Mouse (Mus musculus): Measurements from ENCODE around the gene Cacnb4. TPM values are rescaled to one million over a fixed set of nuclear protein-coding genes. Genes with fewer than 3 reads are reported as not detected.

The Cacnb4 gene
- polyA plus RNA-seq, 1 experiment, result 0.07 TPM

GRCm38 (mm10) chr2:52448916-52449315, 227.7 kb downstream of the Cacnb4 start:
- no peak overlapping the region for H3K4me3 ChIP-seq (ENCODE audit: insufficient read depth, low read length)
- TF ChIP-seq CTCF (IDR thresholded peaks at IDR 0.05; ENCODE audit: low read depth, low read length) (no peak), POLR2A (IDR thresholded peaks at IDR 0.05; ENCODE audit: borderline replicate concordance, low read depth, low read length) (no peak)
- no peaks in the 10 kb centered on the region for H3K4me1 ChIP-seq (ENCODE audit: control insufficient read depth, insufficient read depth, low read length)
- no peak overlapping the region for H3K27ac ChIP-seq (ENCODE audit: insufficient read depth, low read depth, low read length)

- no peak overlapping the region for H3K27ac ChIP-seq (ENCODE audit: insufficient read depth, low read depth, low read length)
Measured at GRCm38 (mm10) chr2:52446648-52447047, 230.0 kb downstream of the Cacnb4 start.

GRCm38 (mm10) chr2:52442125-52442524, 234.5 kb downstream of the Cacnb4 start:
- H3K4me3 ChIP-seq (ENCODE audit: insufficient read depth, low read length), result no peak overlapping the region
- TF ChIP-seq POLR2A (IDR thresholded peaks at IDR 0.05; ENCODE audit: borderline replicate concordance, low read depth, low read length) (no peak), CTCF (IDR thresholded peaks at IDR 0.05; ENCODE audit: low read depth, low read length) (no peak)
- no peaks in the 10 kb centered on the region for H3K4me1 ChIP-seq (ENCODE audit: control insufficient read depth, insufficient read depth, low read length)
- no peak overlapping the region for H3K27ac ChIP-seq (ENCODE audit: insufficient read depth, low read depth, low read length)

More at GRCm38 (mm10) chr2:52446648-52447047, 230.0 kb downstream of the Cacnb4 start:
- H3K4me1 ChIP-seq (ENCODE audit: control insufficient read depth, insufficient read depth, low read length), result no peaks in the 10 kb centered on the region
- TF ChIP-seq CTCF (IDR thresholded peaks at IDR 0.05; ENCODE audit: low read depth, low read length), result no peak
- TF ChIP-seq POLR2A (IDR thresholded peaks at IDR 0.05; ENCODE audit: borderline replicate concordance, low read depth, low read length), result no peak
- no peak overlapping the region for H3K4me3 ChIP-seq (ENCODE audit: insufficient read depth, low read length)

GRCm38 (mm10) chr2:52440420-52441015, 236.1 kb downstream of the Cacnb4 start:
- no peak overlapping the region for H3K27ac ChIP-seq (ENCODE audit: insufficient read depth, low read depth, low read length)
- no peak for TF ChIP-seq POLR2A (IDR thresholded peaks at IDR 0.05; ENCODE audit: borderline replicate concordance, low read depth, low read length)
- no peak for TF ChIP-seq CTCF (IDR thresholded peaks at IDR 0.05; ENCODE audit: low read depth, low read length)
- no peaks in the 10 kb centered on the region for H3K4me1 ChIP-seq (ENCODE audit: control insufficient read depth, insufficient read depth, low read length)
- H3K4me3 ChIP-seq (ENCODE audit: insufficient read depth, low read length), result no peak overlapping the region

DNA sequence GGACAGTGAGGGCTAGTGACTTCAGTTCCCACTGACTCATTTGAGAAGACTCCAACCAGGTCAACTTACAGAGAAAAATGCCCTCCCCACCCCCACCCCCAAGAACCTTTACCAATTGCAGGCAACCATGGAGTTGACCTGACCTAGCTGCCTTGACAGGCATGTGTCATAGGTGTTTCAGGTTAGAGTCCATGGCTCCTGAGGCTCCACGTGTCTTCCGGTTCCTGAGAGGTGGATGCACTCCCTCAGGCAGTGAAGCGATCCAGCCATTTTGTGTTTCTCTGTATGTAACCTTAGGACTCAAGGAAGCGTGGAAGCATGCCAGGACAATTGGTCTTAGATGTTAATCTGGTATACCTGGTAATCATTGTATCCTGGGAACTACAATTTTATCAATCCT, 238.2 kb downstream of the Cacnb4 start:
- no peak overlapping the region for H3K27ac ChIP-seq (ENCODE audit: insufficient read depth, low read depth, low read length)
- H3K4me1 ChIP-seq (ENCODE audit: control insufficient read depth, insufficient read depth, low read length), result no peaks in the 10 kb centered on the region
- no peak for TF ChIP-seq POLR2A (IDR thresholded peaks at IDR 0.05; ENCODE audit: borderline replicate concordance, low read depth, low read length)
- no peak for TF ChIP-seq CTCF (IDR thresholded peaks at IDR 0.05; ENCODE audit: low read depth, low read length)
- no peak overlapping the region for H3K4me3 ChIP-seq (ENCODE audit: insufficient read depth, low read length)

DNA sequence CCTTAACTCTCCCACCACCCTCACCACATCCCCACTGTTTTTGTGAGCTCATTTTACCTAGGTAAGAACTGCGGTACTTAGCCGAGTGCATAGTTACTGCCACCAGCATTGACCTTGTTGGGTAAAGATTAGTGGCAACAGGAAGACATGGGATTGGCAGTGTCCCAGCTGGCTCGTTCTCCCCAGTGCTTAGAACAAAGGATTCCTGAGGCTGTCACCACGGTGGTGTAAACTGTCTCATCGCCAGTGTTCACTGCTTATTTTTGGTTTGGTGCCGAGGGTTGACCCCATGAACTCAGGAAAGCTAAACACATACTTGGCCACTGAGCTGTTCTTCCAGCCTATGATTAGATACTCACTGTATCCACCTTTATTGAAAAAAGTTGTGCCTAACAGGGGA, 238.6 kb downstream of the Cacnb4 start:
- TF ChIP-seq POLR2A (IDR thresholded peaks at IDR 0.05; ENCODE audit: borderline replicate concordance, low read depth, low read length), result no peak
- no peak for TF ChIP-seq CTCF (IDR thresholded peaks at IDR 0.05; ENCODE audit: low read depth, low read length)
- Histone ChIP-seq H3K4me3 (ENCODE audit: insufficient read depth, low read length) (no peak overlapping the region), H3K27ac (ENCODE audit: insufficient read depth, low read depth, low read length) (no peak overlapping the region), H3K4me1 (ENCODE audit: control insufficient read depth, insufficient read depth, low read length) (no peaks in the 10 kb centered on the region)

GRCm38 (mm10) chr2:52435919-52436632, 240.6 kb downstream of the Cacnb4 start:
- TF ChIP-seq CTCF (IDR thresholded peaks at IDR 0.05; ENCODE audit: low read depth, low read length) (no peak), POLR2A (IDR thresholded peaks at IDR 0.05; ENCODE audit: borderline replicate concordance, low read depth, low read length) (no peak)
- Histone ChIP-seq H3K4me1 (ENCODE audit: control insufficient read depth, insufficient read depth, low read length) (no peaks in the 10 kb centered on the region), H3K27ac (ENCODE audit: insufficient read depth, low read depth, low read length) (no peak overlapping the region), H3K4me3 (ENCODE audit: insufficient read depth, low read length) (no peak overlapping the region)

GRCm38 (mm10) chr2:52433365-52433764, 243.3 kb downstream of the Cacnb4 start:
- no peak overlapping the region for H3K4me3 ChIP-seq (ENCODE audit: insufficient read depth, low read length)
- peaks cover 2% of the 10 kb centered on the region; the same call in 1 of the 2 replicates for H3K4me1 ChIP-seq (ENCODE audit: control insufficient read depth, insufficient read depth, low read length)
- TF ChIP-seq POLR2A (IDR thresholded peaks at IDR 0.05; ENCODE audit: borderline replicate concordance, low read depth, low read length) (no peak), CTCF (IDR thresholded peaks at IDR 0.05; ENCODE audit: low read depth, low read length) (no peak)
- no peak overlapping the region for H3K27ac ChIP-seq (ENCODE audit: insufficient read depth, low read depth, low read length)

GRCm38 (mm10) chr2:52427383-52427782, 249.2 kb downstream of the Cacnb4 start:
- no peak overlapping the region for H3K27ac ChIP-seq (ENCODE audit: insufficient read depth, low read depth, low read length)
- no peak for TF ChIP-seq POLR2A (IDR thresholded peaks at IDR 0.05; ENCODE audit: borderline replicate concordance, low read depth, low read length)
- no peak overlapping the region for H3K4me3 ChIP-seq (ENCODE audit: insufficient read depth, low read length)
- H3K4me1 ChIP-seq (ENCODE audit: control insufficient read depth, insufficient read depth, low read length), result peaks cover 10% of the 10 kb centered on the region

DNA sequence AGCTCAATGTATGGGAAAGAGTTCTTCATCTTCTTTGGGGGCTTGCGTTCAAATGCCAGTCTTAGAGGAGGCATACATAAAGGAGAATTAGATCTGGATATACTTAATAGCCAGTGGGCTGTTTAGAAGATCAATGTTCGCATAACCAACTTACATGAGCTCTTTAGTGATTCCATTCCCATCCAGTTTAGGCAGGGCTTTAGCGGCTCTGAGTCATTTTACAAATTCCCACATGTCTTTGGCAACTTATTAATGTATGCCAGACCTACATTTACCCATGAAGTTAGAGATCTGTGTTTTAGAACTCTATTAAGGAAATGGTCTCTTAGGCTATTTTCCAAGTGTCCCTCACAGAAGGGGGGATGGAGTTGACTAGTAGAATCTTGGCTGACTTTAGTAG, 250.6 kb downstream of the Cacnb4 start:
- Histone ChIP-seq H3K4me1 (ENCODE audit: control insufficient read depth, insufficient read depth, low read length) (peaks cover 22% of the 10 kb centered on the region), H3K27ac (ENCODE audit: insufficient read depth, low read depth, low read length) (no peak overlapping the region), H3K4me3 (ENCODE audit: insufficient read depth, low read length) (no peak overlapping the region)
- TF ChIP-seq POLR2A (IDR thresholded peaks at IDR 0.05; ENCODE audit: borderline replicate concordance, low read depth, low read length) (no peak), CTCF (IDR thresholded peaks at IDR 0.05; ENCODE audit: low read depth, low read length) (no peak)

Measured in bone marrow macrophage, adult 2 months (primary cell).